Mouse (Mus musculus) bone marrow macrophage, adult 2 months (primary cell): ENCODE data around the gene Zfp619. TPM values are rescaled to one million over a fixed set of nuclear protein-coding genes. Genes with fewer than 3 reads are reported as not detected.
"Not testable (repeated sequence)": the region's sequence is repeated elsewhere in the genome, so short reads cannot be mapped to it uniquely, and the experiment has no call there.

Experiments
- H3K27ac ChIP-seq: 2 replicates; pipeline ENCODE4 v1.5.1; 2012; ENCODE audit warnings: low read depth, low read length; ENCODE audit not compliant: insufficient read depth
- H3K4me1 ChIP-seq: 2 replicates; pipeline ENCODE4 v1.6.1; 2012; ENCODE audit warnings: low read length; ENCODE audit not compliant: control insufficient read depth, insufficient read depth
- H3K4me3 ChIP-seq: 2 replicates; pipeline ENCODE4 v1.5.1; 2012; ENCODE audit warnings: mild to moderate bottlenecking, low read length, moderate library complexity; ENCODE audit not compliant: insufficient read depth
- CTCF ChIP-seq: IDR thresholded peaks from 2 replicates; pipeline ENCODE4 v1.5.1; 2012; ENCODE audit warnings: low read depth, mild to moderate bottlenecking, low read length, moderate library complexity
- POLR2A ChIP-seq: IDR thresholded peaks from 2 replicates; pipeline ENCODE4 v1.6.1; 2012; ENCODE audit warnings: mild to moderate bottlenecking, low read depth, low read length, borderline replicate concordance
- polyA plus RNA-seq: library from polyadenylated mRNA; stranded (reverse); fragments of >200 nt; gene quantifications from 2 replicates; pipeline ENCODE4 v1.2.4, GENCODE M21; 2012; ENCODE audit not compliant: missing spikeins, insufficient read depth, insufficient read length

Gene Zfp619
- polyA plus RNA-seq, 1 experiment: 3.0 TPM

- Histone ChIP-seq H3K4me3 (peak overlapping the region; percentile 92), H3K27ac (peak overlapping the region; percentile 95), H3K4me1 (peaks cover 5% of the 10 kb centered on the region; the same call in 1 of the 2 replicates)
- no peak for TF ChIP-seq POLR2A
- TF ChIP-seq CTCF: no peak
Measured at GRCm38 (mm10) chr7:39544242-39545111, 26.9 kb downstream of the Zfp619 start.

- H3K4me3 ChIP-seq: peak overlapping the region; percentile 92
- H3K4me1 ChIP-seq: peaks cover 5% of the 10 kb centered on the region; the same call in 1 of the 2 replicates
- TF ChIP-seq POLR2A (no peak), CTCF (no peak)
- H3K27ac ChIP-seq: peak overlapping the region; percentile 95
Measured at GRCm38 (mm10) chr7:39545134-39545533, 27.6 kb downstream of the Zfp619 start.

DNA sequence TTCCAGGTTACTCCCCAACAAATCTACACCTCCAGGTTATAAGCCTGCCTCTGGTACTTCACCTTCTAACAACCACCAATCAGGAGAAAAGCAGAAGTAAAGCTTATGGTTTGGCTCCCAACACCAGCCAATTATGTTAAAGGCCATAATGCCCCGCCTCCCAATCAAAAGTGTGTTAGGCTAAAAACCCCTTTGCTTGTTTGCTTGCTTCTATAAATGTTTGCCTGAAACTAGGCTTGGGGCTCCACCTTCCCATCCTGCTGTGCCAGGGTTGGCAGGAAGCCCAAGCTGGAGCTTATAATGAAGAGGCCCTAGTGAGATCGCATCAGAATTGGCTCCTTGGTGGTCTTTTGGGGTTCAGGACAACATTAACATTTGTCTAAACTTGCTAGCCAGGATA, 31.8 kb downstream of the Zfp619 start:
- Histone ChIP-seq H3K27ac (no peak overlapping the region), H3K4me1 (peaks cover 11% of the 10 kb centered on the region), H3K4me3 (no peak overlapping the region)
- TF ChIP-seq CTCF (no peak), POLR2A (no peak)

GRCm38 (mm10) chr7:39551976-39552891, 34.7 kb downstream of the Zfp619 start:
- Histone ChIP-seq H3K27ac (peak overlapping the region; percentile 57), H3K4me3 (peak overlapping the region; percentile 59)
- TF ChIP-seq CTCF: no peak
- TF ChIP-seq POLR2A: no peak

GRCm38 (mm10) chr7:39552993-39553392, 35.4 kb downstream of the Zfp619 start:
- TF ChIP-seq POLR2A (no peak), CTCF (no peak)
- H3K27ac ChIP-seq: peak overlapping the region; percentile 61

More at GRCm38 (mm10) chr7:39551976-39552891, 34.7 kb downstream of the Zfp619 start:
- H3K4me1 ChIP-seq: peaks cover 8% of the 10 kb centered on the region

GRCm38 (mm10) chr7:39553871-39554270, 36.3 kb downstream of the Zfp619 start:
- 0 out of 2 replicates have a peak overlapping the region, but pooled peaks have one; percentile 0 for H3K4me3 ChIP-seq
- H3K4me1 ChIP-seq: peaks cover 8% of the 10 kb centered on the region
- TF ChIP-seq POLR2A (no peak), CTCF (no peak)
- H3K27ac ChIP-seq: no peak overlapping the region; the same call in 1 of the 2 replicates

More at GRCm38 (mm10) chr7:39552993-39553392, 35.4 kb downstream of the Zfp619 start:
- Histone ChIP-seq H3K4me1 (peaks cover 8% of the 10 kb centered on the region), H3K4me3 (peak overlapping the region; percentile 62)

- H3K4me3 ChIP-seq: no peak overlapping the region
- no peak for TF ChIP-seq POLR2A
- TF ChIP-seq CTCF: no peak
- no peak overlapping the region for H3K27ac ChIP-seq
- H3K4me1 ChIP-seq: no peaks in the 10 kb centered on the region
Measured at GRCm38 (mm10) chr7:39580066-39580465, 62.5 kb downstream of the Zfp619 start.

GRCm38 (mm10) chr7:39580601-39581000, 63.0 kb downstream of the Zfp619 start:
- Histone ChIP-seq H3K4me1 (no peaks in the 10 kb centered on the region), H3K27ac (no peak overlapping the region), H3K4me3 (no peak overlapping the region)
- TF ChIP-seq POLR2A (no peak), CTCF (no peak)

- not testable (repeated sequence) for H3K4me3 ChIP-seq, H3K27ac ChIP-seq, H3K4me1 ChIP-seq
Measured at GRCm38 (mm10) chr7:39586834-39587233, 69.3 kb downstream of the Zfp619 start.
